Mouse (Mus musculus) skeletal muscle tissue, adult 2 months (tissue): ENCODE results near the gene Vrk2.
A peak's percentile ranks its signal among the peaks of the same experiment; 100 is the strongest.

Experiments used
- DNase-seq: peaks from one replicate; pipeline ENCODE4 v3.0.0-alpha.2; 2012; ENCODE audit warnings: low read depth, low spot score

Vrk2 gene

DNA sequence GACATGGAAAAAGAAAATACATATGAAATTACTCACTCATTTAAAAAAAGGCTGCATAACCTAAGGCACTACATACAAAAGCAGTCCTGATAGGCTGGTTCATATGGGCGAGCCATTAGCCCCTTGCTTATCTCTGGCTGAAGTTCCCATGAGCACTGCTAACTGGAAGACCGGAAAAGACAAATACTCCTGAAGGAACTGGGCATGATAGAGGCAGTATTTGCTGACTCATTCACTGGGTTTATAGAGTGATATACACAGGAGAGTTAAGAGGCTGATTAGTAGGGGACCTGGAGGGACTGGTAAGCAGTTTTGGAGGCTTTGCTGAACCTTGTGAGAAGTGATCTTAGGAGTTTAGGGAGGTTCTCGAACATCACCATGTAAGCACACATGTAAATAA lies 42.2 kb downstream of the Vrk2 start:
- no peak for DNase-seq

DNA sequence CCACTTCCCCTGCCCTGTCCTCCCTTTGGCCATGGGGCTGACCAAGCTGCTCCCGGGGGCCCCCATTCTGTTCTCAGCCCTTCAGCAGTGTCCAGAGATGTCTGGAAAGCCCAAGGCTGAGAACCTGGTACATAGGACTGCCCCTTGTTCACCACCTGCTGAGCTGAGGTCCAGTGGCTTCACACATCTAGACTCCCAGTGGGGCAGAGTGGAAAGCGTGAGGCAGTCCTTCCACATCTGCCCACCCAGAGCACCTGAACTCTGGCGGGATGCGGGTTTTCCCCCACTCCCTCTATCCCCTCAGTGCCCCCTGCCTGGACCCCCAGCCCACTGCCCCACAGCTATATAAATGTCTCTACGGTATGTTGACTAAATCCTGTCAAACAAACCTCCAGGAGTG lies 56.0 kb downstream of the Vrk2 start:
- DNase-seq: no peak

DNA sequence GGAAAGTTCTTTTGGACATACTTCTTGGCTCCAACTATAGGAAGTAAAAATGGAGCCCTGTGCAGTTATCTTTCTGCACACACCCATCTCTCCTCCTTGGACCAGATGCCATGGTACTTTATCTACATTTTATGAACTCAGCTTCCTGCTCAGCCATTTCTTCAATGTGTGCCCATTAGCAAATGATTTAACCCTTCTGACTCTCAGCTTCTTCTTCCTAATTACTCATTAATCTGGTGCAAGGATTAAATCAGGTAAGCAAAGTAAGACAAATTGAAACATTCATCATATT lies 60.0 kb downstream of the Vrk2 start:
- DNase-seq: no peak

DNA sequence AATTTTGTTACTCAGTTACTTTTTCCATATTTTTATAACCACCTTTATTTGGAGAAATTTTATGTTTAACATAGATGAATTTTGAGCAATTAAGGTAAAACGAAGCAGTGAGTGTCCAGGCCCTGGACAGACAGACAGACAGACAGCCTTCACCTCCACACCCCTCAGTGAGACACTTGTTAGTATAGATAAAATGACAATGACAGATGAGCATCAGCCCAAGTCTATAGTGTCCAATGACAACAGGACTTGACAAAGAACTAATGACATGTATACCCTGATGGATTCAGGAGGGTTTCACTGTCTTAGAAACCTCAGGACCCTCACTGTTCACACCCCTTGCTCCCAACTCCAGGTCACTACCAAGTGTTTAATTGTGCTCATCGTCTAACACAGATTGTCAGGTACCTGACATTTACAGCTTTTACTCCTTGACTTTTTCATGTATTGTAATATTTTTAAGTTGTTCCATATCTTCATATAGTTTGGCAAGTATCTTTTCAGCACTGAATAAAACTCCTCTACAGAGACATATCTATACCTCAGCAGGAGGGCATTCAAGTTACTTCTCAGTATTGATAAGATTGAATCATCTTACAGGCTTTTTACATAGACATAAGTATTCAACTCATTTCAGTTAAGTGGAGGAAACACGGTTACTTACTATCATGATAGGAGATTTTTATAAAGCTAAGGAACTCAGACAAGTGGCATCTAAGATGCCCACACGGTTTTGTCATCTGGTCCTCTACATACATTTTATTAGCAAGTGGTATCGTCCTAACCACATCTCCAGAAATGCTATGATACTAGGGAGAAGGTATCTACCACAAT lies 60.6 kb downstream of the Vrk2 start:
- no peak for DNase-seq

DNA sequence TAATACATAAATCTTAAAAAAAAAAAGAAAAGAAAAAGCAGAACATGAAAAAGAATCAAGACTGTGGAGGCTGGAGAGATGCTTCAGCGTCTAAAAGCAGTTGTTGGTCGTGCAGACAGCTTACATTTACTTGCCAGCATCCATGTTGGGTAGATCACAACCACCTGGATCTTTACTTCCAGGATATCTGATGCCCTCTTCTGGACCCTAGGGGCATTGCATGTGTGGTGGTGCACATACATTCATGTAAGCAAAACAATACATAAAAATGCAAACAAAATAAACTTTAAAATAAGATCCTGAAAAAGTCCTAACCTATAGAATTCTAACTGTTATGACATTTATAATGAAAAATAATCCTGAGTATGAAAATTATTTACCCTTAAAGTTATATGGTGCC lies 66.9 kb downstream of the Vrk2 start:
- no peak for DNase-seq

DNA sequence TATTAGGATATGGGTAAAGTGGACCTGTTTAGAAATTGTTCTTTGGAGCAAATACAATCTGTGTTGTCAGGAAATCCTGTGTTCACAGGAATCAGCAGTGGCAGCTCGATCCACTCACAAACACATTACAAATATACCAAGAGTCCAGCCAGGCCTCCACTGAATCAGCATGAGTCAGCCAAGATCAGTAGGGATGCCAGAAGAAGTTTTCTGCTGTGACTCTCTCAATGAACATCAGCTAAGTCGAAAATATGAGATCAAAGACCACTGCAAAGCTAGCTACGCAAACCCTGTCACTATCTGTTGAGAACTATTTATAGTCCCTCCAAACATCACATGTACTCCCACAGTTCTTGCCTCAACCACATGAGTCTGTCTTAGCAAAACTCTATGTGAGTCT lies 74.8 kb downstream of the Vrk2 start:
- no peak for DNase-seq

DNA sequence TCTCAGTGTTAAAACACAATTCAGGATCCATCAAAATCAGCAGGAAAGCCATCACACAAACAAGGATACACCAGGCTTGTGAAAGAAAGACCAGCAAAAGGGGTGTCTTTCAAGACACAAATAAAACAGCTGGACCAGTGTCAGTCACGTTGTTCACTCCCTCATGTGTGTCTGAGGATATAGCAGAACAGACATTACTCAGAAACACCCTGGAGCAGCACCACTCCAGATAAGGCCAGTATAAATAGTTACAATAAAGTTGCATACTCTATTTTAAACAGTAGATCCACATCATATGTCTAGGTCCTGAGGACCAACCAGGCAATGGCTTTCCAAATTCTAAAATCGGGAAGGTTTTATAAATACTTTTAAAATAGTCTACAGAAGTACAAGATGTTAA lies 77.7 kb downstream of the Vrk2 start:
- DNase-seq: no peak

DNA sequence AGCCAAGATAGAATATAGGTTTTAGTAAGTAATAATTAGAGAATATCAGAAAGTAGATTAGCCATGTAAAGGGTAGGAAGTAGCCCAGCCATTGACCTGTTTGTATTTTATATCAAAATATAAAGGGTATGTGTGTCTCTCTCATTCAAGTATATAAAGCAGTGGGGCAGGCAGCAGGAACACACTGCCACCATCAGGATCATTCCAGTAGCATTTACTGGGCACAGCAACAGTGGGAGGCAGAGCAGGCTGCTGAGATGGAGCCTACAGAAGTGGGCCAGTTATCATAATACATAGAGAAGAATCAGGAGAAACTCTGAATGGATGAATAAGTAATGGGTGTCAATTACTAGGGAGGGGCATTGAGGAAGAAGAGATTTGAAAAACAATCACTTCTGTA lies 80.1 kb downstream of the Vrk2 start:
- no peak for DNase-seq

DNA sequence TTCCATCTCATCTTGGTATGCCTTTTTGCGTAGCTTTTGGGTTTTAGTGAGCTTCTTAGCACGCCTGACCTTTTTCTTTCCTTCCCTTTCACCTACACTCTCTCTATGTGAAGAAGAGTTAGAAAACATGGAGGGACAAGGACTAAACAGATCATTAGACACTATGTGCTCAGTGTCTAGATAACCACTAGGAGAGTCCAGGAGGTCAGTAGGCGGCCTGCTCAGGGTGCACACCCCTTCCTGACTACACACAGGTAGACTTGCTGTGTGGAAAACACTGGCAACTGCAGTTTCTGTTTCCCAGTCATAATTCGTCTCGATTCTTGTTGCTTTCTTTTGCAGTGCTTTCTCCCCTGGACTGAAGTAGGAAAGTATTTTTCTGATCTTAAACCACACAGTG lies 97.8 kb downstream of the Vrk2 start:
- DNase-seq: no peak

DNA sequence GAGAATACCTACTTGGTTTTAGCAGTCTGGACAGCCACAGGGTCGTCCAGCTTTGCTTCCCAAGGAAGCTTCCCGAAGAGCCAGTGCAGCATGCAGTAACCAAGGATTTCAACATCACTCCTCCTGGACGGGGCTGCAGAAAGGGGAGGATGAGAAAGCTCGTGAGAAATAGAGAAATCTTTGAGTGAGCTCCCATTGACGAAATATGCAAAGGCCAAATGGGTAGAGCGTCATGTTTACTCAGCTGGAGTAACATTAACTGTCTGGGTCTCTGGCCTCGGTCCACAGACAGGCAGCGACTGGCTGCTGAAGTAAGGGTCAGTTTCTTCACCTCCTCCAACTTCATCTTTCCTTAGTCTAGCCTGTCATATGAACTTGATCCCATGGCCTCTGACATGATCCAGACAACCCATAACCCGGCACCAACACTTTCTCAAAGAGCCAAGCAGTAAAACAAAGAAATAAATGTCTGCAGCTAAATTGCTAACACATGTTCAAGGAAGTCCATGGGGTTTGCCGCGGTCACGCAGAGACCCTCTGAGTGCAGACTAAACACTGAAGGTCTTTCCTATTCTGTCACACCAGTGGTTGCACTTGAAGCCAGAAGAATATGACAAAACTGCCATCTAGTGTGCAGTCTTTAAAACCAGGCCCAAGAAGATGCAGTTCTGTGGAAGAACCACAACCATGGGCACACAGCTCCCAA lies 103.9 kb downstream of the Vrk2 start:
- peak; percentile 8 for DNase-seq

DNA sequence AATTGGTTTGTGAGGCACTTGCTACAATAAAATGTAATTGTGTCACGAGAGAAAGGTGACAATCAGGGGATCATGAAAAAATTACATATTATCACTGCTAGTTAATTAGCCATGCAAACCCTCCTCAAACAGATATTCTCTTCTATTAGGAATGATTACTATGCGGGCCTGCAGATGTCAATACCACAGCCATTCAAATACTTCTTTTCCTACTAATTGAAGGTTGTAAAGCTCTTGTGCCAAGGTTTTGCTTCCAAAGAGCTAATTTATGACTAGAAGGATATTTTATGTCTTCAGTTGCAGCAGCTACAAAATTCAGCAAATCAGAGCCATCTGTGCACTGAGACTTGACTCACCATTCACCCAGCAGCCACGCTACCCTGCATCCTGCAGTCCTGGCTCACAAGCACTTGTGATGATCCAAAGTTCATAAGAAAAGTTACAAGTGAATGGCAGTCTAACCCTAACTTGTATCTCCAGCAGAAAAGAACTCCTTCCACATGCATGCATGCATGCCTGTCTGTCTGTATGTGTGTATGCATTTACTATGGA lies 112.0 kb downstream of the Vrk2 start:
- DNase-seq: no peak

DNA sequence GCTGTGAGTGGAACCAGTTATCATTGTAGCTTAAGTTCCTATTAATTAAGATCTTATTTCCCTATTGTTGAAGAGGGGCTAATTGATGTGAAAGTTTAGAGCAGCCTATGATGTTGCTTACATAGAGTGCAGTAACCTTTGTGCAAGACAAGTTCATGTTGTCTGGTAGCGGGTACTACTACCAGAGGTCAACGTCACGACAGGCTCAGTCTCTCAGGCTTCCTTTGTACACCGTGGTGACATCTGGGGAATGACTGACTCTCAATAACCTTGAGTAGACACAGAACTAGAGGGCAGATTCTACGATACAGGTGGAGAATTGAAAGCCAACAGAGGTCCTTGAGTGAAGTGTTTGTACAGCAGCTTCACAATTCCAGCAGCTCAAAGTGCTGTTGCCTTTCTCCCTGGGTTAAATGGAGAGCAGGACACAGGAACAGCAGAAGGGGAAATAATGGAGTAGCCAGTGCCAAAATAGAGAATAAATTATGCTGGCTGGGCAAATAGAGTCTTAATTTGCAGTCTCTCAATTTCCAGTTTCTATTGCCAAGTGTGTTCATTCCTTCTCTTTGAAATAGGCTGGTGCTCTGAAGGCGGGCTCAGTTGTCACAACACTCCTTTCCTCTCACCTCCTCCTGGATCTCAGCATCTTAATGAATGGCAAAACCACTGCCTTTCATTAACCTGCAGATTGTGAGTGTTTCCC lies 116.6 kb downstream of the Vrk2 start:
- DNase-seq: no peak

DNA sequence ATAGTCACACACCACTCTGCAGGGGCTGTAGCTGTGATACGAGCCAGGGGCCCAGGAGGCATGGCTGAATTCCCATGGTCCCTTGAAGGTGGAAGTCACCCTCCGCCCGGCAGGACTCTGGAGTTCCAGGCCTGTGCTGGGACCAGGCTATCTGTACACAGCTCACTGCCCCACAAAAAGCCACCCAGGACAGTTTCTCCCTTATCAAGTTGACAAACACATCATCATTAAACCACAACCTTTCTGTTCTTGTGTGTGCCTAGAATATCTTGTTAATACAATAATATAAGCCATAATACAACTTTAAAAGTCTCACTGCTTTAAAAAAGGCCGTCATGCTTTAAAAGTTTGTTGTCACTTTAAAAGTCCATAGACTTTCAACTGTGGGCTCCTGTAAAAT lies 139.7 kb downstream of the Vrk2 start:
- DNase-seq: no peak

DNA sequence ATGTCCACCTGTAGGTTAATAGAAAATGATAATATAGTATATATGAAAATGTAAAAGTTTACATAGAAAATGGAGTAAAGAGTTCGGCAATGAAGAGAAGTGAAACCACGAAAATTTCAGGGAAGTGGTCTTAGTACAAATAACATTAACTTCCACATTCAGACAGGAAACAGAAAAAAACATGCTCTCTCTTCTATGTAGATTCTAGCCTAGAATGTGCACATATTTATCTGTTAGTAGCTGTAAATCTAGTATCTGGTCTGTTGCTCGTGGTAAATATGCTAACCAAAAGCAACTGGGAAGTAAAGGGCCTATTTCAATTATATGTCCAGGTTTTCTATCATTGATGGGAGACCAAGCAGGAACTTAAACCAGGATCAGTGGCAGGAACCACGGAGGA lies 141.1 kb downstream of the Vrk2 start:
- DNase-seq: no peak

DNA sequence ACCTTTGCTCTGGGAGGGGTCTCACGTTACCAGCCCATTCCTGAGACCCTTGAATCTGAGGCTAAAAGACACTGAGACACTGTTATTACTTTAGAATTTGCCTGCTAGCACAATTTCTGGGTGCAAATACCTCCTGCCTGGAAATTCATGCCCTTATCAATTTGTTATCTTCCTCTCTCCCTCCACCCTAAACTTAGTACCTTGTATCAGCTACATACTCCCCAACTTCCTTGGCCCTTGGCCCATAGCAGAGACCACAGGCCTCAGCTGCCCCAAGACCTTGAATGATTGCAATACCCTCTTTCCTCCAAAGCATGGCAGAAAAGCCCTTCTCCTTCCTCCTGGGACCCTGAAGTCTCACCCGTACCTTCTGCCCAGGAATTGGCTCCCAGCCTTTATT lies 142.6 kb downstream of the Vrk2 start:
- no peak for DNase-seq

DNA sequence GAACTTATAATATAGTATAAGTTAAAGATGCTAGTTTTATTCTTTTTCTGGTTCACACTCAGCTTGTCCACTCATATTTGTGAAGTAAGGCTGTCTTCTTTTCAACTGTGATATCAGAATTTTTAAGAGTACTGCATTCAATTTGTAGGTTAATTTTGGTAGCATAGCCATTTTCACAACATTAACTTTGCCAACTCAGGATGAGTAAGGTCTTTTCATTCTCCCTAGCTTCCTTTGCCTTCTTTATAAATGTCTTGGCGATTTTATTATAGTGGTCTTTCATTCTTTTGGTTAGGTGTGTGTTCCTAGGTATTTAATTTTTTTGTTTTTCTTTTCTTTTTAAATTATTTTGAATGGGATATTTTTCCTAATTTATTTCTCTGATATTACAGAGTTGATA lies 143.2 kb downstream of the Vrk2 start:
- no peak for DNase-seq

DNA sequence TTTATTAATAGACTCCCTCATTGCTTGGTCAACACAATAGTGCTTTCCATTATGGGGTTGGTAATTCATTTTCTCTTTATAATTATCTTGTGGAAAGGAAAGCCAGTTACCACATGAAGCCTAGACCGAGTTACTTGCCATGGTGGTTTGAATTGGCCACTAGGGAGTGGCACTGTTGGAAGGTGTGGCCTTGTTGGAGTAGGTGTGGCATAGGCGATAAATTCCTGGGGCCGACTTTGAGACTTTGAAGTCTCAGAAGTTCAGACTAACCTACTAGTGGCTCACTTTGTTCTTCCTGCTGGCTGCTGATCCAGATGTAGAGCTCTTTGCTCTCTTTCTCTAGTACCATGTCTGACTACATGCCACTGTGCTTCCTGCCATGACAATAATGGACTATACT lies 144.0 kb downstream of the Vrk2 start:
- DNase-seq: no peak

DNA sequence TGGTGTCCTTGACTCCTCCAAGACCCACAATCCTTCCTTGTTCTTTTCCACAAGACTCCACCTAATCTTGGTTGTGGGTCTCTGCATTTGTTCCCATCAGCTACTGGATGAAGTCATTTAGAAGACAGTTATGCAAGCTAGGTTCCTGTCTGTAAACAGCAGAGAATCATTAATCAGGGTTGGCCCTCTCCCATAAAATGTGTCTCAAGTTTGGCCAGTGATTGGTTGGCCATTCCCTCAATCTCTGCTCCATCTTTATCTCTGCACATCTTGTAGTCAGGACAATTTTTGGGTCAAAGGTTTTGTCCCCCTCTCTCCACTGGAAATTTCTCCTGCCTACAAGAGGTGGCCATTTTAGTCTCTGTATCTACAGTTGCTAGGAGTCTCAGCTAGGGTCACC lies 149.4 kb downstream of the Vrk2 start:
- DNase-seq: no peak

DNA sequence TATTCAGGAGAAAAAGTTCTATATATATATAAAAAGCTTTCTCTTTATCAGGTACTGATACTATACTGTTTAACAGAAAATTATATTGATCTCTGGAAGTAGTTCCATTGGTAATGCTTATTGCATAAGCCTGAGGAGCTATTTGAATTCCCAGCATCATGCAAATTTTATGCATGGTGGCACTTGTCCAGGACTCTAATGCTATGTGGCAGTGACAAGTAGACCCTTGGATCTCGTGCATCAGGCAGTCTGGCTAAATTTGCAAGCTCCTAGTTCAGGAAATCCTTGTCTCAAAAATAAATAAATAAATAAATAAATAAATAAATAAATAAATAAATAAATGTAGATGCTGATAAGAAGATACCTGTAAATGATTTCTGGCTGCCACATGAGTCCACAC lies 152.7 kb downstream of the Vrk2 start:
- no peak for DNase-seq

DNA sequence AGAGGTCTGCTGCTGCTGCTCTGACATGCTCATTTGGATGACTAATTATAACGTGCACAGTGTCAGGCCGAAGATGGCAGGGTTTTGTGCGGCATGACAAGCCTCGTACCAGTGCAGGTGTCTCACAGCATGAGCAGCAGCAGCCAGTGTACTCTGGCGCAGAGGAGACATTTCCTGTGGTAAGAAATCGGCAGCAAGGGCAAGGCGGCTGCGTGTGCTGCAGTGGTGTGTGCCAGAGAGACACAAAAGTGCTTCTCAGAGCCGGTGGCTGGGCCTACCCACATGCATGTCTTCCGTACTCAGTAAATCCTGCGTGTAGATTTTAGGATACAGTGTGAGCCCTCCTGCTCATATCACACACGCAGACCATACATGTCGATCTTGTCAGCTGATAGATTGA lies 156.0 kb downstream of the Vrk2 start:
- DNase-seq: no peak

DNA sequence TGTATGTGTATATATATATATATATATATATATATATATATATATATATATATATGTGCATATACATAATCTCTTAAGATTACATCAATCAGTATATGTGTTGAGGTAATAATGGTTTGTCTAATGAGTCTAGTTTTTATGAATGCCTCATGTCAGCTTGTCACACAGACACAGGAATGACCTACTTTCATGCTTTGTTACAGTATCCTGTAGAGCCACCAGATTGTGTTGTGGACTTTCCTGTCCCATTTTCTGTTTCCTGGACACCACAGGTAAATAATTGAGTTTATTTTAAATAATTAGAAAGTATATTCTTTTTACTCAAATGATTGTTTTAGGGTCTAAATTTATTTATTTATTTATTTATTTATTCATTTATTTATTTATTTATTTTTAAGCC lies 159.6 kb downstream of the Vrk2 start:
- DNase-seq: no peak

DNA sequence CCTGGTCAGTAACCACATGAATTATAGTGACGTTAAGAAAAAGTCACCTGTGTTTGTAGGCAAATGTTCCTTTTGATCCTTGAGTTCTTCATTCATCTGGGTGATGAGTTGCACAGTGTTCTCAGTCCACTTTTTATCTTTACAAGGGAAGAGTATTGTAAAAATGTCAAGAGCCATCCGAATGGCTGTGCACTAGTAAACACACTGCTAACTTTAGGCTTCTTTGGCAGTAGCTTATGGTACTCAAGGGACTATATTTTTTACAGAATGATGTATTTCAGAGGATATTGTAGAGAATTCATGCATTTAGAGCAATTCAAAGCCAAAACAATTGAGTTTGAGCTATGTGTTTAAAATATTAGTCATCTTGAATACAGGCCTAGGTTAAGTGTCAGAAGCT lies 172.3 kb downstream of the Vrk2 start:
- DNase-seq: no peak
